Mouse (Mus musculus) stomach, postnatal 0 days (tissue): ENCODE measurements at regions not wholly inside any gene's neighbourhood (a gene's known extent, or its start where the extent isn't known, plus 50 kb on each side); places are given as distances from the start of the nearest gene placed in this dataset.

Experiments
- CTCF ChIP-seq: IDR thresholded peaks from 2 replicates; pipeline ENCODE4 v1.5.1; 2016; ENCODE audit warnings: antibody characterized with exemption, low read depth, mild to moderate bottlenecking, moderate library complexity
- EP300 ChIP-seq: optimal IDR thresholded peaks from 2 replicates; pipeline ENCODE3; 2016; ENCODE audit warnings: antibody characterized with exemption

GRCm38 (mm10) chr4:7196570-7196969 lies 1042.3 kb downstream of the Car8 start:
- TF ChIP-seq CTCF (no peak), EP300 (no peak)
